Mouse (Mus musculus) splenic B cell, adult 2 months (primary cell): ENCODE data around the gene Adgrg1.

Source experiments
- DNase-seq: peaks from one replicate; pipeline ENCODE4 v3.0.0-alpha.2; 2011; ENCODE audit warnings: low read depth, low spot score
- H3K27me3 ChIP-seq: 2 replicates; pipeline ENCODE4 v1.6.1; 2012; ENCODE audit warnings: mild to moderate bottlenecking, low read length, moderate library complexity, mixed read lengths; ENCODE audit not compliant: control insufficient read depth, poor library complexity, insufficient read depth, severe bottlenecking
- H3K36me3 ChIP-seq: 2 replicates; pipeline ENCODE4 v1.6.1; 2012; ENCODE audit warnings: mild to moderate bottlenecking, low read length, moderate library complexity, mixed read lengths; ENCODE audit not compliant: control insufficient read depth, poor library complexity, insufficient read depth, severe bottlenecking

The Adgrg1 gene

GRCm38 (mm10) chr8:94974467-94975165 is at the start of gene Adgrg1:
Adgrg1 (plus strand) TSS chr8:94974751.
- Histone ChIP-seq H3K27me3 (no peaks in the 10 kb centered on the region), H3K36me3 (no peaks in the 10 kb centered on the region)
- no peak for DNase-seq

GRCm38 (mm10) chr8:94928227-94928626 is 46.3 kb upstream of the Adgrg1 start:
- Histone ChIP-seq H3K36me3 (no peaks in the 10 kb centered on the region), H3K27me3 (no peaks in the 10 kb centered on the region)
- DNase-seq = no peak

DNA sequence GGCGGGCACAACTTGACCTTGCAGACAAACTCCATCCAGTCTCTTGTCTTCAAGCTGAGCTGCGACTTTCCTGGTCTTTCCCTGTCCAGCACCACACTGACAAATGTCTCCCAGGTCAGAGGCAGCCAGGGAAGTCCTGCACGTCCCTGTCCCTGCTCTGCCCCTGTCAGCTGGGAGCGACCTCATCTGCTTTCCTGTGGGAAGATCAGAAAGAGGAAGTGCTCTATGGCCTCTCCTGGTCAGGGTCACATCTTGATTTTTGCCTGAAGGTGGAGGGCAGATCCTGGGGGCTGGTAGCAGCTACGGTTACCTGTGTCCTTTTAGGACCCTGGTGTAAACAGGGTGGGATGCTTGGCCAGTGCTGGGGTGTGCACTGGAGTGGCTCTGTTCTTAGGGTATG is 40.6 kb upstream of the Adgrg1 start:
- H3K27me3 ChIP-seq = no peaks in the 10 kb centered on the region
- no peak for DNase-seq

GRCm38 (mm10) chr8:94935172-94935571 is 39.4 kb upstream of the Adgrg1 start:
- H3K36me3 ChIP-seq = no peaks in the 10 kb centered on the region
- DNase-seq = no peak
- no peaks in the 10 kb centered on the region for H3K27me3 ChIP-seq

More for the DNA sequence above, 40.6 kb upstream of the Adgrg1 start:
- no peaks in the 10 kb centered on the region for H3K36me3 ChIP-seq

DNA sequence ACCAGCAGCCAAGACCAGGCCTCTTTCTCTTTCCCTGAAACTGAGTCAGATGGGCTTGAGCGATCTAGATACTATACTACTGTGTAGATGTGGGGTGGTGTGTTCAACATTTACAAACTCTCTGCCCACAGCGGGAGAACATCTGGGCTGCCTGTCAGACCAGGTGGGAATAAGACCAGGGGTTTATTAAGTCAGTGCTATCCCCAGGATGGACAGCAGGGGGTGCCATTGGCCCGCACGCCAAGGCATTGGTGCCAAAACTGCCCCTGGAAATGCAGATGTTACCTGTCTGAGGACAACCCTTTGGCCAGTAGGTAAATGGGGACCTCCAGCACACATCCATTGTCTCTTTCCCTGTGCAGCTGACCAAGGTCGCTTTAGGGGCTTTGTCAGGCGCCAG is 32.0 kb upstream of the Adgrg1 start:
- H3K27me3 ChIP-seq = no peaks in the 10 kb centered on the region
- DNase-seq = peak; percentile 77
- H3K36me3 ChIP-seq = no peaks in the 10 kb centered on the region

- DNase-seq = no peak
Measured at GRCm38 (mm10) chr8:94945185-94945584, 29.4 kb upstream of the Adgrg1 start.

DNA sequence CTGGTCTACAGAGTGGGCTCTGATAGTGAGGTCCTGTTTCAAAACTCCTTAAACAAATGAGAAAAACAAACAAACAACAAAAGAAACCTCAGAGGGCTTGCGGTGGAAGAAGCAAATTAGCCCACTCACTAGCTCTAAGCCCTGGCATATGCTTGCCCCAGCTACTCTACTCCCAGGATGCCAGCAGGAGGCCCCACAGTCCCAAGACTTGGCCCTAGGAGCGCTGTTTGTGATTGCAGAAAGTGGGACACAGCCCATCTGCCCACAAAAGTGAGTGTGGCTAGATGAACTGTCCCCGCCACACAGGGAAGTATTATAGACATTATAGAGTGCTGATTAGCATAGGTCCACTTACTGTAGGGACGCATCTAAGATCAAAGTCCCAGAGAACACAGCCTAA is 26.1 kb upstream of the Adgrg1 start:
- H3K27me3 ChIP-seq = no peaks in the 10 kb centered on the region
- no peaks in the 10 kb centered on the region for H3K36me3 ChIP-seq
- no peak for DNase-seq

More at GRCm38 (mm10) chr8:94945185-94945584, 29.4 kb upstream of the Adgrg1 start:
- H3K36me3 ChIP-seq = no peaks in the 10 kb centered on the region
- no peaks in the 10 kb centered on the region for H3K27me3 ChIP-seq

DNA sequence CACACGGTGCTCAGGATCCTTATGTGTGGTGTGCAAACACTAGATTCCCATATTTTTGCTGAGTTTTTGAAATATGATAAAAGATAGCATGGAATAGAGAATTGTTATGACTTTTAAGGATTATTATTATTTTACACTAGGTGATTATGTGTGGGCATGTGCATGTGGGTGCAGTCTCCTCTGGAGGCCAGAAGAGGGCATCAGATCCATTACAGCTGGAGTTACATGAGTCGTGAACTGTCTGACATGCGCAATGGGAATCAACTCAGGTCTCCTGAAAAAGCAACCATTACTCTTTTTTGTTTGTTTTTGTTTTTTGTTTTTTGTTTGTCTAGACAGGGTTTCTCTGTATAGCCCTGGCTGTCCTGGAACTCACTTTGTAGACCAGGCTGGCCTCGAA is 25.5 kb upstream of the Adgrg1 start:
- H3K36me3 ChIP-seq = no peaks in the 10 kb centered on the region
- no peak for DNase-seq
- H3K27me3 ChIP-seq = no peaks in the 10 kb centered on the region

DNA sequence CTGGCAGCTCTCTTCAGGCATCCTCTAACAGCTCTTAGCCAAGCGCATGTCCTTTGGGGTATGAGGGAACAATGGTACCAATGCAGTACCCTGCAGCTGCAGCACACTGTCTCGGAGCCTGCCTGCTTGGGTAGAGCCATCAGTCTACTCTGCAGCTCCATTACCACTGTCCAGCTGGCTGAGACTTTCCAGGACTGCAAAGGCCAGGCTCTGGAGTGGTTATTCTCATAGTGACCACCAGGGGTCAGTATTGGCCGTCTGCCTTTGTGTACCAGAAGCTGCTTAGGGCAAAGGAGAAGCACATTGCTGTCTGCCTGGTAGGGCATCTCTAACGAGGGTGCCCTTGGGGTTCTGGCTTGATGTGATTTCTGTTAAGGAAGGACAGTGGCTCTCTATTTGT is 24.5 kb upstream of the Adgrg1 start:
- no peaks in the 10 kb centered on the region for H3K36me3 ChIP-seq
- DNase-seq = peak; percentile 83
- H3K27me3 ChIP-seq = no peaks in the 10 kb centered on the region

- DNase-seq = no peak
- H3K36me3 ChIP-seq = no peaks in the 10 kb centered on the region
- no peaks in the 10 kb centered on the region for H3K27me3 ChIP-seq
Measured at GRCm38 (mm10) chr8:94950458-94950857, 24.1 kb upstream of the Adgrg1 start.

DNA sequence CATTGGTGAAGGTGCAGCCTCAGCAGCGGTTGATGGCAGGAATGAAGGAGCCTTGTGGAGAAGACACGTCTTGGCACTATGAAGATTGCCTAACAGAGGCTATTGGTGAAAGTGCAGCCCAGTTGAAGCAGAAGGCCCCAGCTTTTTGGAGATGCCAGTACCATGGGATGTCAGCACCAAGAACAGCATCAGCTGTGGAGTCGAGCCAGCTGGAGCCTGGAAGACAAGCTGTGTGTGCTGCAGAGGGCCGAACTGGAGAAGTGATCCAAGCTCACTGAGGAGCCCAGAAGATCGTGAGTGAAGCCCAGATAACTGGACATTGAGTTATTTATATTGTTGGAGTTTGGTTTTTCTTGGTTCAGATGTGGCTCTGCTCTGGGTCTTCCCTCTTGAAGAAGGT is 22.5 kb upstream of the Adgrg1 start:
- Histone ChIP-seq H3K27me3 (no peaks in the 10 kb centered on the region), H3K36me3 (no peaks in the 10 kb centered on the region)
- DNase-seq = no peak

DNA sequence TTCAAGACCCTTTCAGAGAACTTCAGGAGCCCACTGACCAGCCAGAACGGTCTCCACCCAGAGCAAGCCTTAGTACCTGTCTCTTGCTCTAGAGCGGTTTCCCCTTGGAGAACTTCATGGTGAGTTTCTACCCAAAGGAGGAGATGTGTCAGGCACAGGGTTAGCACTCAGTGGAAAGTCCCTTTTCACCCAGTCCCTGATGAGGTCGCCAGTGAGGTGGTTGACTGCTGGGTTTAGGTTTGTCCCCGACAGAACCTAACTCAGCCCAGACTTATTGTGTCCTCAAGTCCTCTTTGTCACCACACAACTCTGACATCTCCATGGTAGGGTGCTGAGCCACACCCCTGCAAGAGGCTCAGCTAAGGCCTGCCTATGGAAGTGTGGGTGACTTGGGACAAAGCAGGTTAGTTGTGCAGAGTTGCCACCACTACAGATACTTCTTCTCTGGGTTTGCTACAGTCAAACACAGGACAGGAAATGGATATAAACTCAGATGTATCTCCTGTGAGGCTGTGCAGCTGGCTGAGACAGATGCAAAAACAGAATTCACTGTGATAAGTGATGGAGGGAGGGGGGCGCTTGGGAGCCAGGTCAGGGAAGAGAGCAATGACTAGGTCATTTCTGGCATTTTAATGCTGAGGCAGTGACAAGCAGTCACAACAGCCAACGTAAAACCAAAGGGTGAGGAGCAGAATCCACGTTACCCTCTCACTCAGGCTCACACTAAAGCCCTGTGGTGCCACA is 20.8 kb upstream of the Adgrg1 start:
- DNase-seq = peak; percentile 24
- Histone ChIP-seq H3K27me3 (no peaks in the 10 kb centered on the region), H3K36me3 (no peaks in the 10 kb centered on the region)

DNA sequence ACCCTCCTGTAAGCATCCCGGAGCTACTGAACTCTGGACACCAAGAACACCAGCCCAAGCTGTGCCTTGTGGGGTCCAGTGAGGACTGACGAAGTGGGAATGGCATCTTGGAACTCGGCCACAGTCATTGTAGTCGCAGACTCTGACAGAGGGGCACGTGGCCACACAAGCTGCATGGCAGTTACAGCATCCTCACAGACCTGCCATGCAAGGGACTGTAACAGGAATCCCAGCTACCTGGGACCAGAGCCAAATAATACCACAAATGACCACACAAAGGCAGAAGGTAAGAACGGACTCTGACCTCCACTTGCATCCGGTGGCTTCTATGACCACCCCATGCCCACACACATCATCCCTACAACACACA is 20.2 kb upstream of the Adgrg1 start:
- no peaks in the 10 kb centered on the region for H3K27me3 ChIP-seq
- no peak for DNase-seq

GRCm38 (mm10) chr8:94954921-94955758 is 19.4 kb upstream of the Adgrg1 start:
- no peaks in the 10 kb centered on the region for H3K27me3 ChIP-seq
- peak; percentile 83 for DNase-seq
- H3K36me3 ChIP-seq = no peaks in the 10 kb centered on the region

More for the DNA sequence above, 20.2 kb upstream of the Adgrg1 start:
- no peaks in the 10 kb centered on the region for H3K36me3 ChIP-seq

GRCm38 (mm10) chr8:94956078-94956574 is 18.4 kb upstream of the Adgrg1 start:
- Histone ChIP-seq H3K36me3 (no peaks in the 10 kb centered on the region), H3K27me3 (no peaks in the 10 kb centered on the region)
- peak; percentile 40 for DNase-seq
